Mouse (Mus musculus) MEL (cell line): ENCODE measurements at regions not wholly inside any gene's neighbourhood (a gene's known extent, or its start where the extent isn't known, plus 50 kb on each side); places are given as distances from the start of the nearest gene placed in this dataset.

Experiments used
- DNase-seq: peaks from one replicate; pipeline ENCODE4 v3.0.0; 2011; ENCODE audit warnings: low read depth, low spot score
- H3K27ac ChIP-seq: 2 replicates; pipeline ENCODE4 v1.5.1; 2012; ENCODE audit warnings: low read depth, mild to moderate bottlenecking, control low read depth, low read length, moderate library complexity; ENCODE audit not compliant: control insufficient read depth
- H3K27me3 ChIP-seq, 2 experiments: fragments of 150-350 bp in 1 of 2; sonication (generic) in 1 of 2; 2 replicates each; pipeline ENCODE4 v1.6.1; 2012; ENCODE audit warnings: low read length in 2 of 2, mild to moderate bottlenecking in 2 of 2, improper control_type of control experiment in 1 of 2, moderate library complexity in 1 of 2; ENCODE audit not compliant: insufficient read depth in 2 of 2, control insufficient read depth in 1 of 2
- H3K36me3 ChIP-seq, 2 experiments: 2 replicates each; pipeline ENCODE4 v1.6.1; 2012 to 2014; ENCODE audit warnings: low read length in 2 of 2, improper control_type of control experiment in 1 of 2, inconsistent platforms in 1 of 2, mild to moderate bottlenecking in 1 of 2; ENCODE audit not compliant: insufficient read depth in 2 of 2, control insufficient read depth in 1 of 2
- H3K4me1 ChIP-seq, 2 experiments: fragments of 150-350 bp in 1 of 2; sonication (generic) in 1 of 2; 2 replicates each; pipeline ENCODE4 v1.6.1; 2012; ENCODE audit warnings: low read length in 2 of 2, improper control_type of control experiment in 1 of 2, mild to moderate bottlenecking in 1 of 2; ENCODE audit not compliant: insufficient read depth in 2 of 2, control insufficient read depth in 1 of 2
- H3K4me3 ChIP-seq, 2 experiments: fragments of 150-350 bp in 1 of 2; sonication (generic) in 1 of 2; 2 replicates each; pipeline ENCODE4 v1.5.1; 2012; ENCODE audit warnings: low read depth in 2 of 2, low read length in 2 of 2, mild to moderate bottlenecking in 2 of 2, moderate library complexity in 2 of 2, control low read depth in 1 of 2, improper control_type of control experiment in 1 of 2; ENCODE audit not compliant: control insufficient read depth in 1 of 2, insufficient read depth in 1 of 2
- H3K79me2 ChIP-seq: 2 replicates; pipeline ENCODE4 v1.6.1; 2012; ENCODE audit warnings: mild to moderate bottlenecking, low read length, moderate library complexity; ENCODE audit not compliant: control insufficient read depth, poor library complexity, insufficient read depth
- H3K9ac ChIP-seq: 2 replicates; pipeline ENCODE4 v1.6.1; 2012; ENCODE audit warnings: low read depth, mild to moderate bottlenecking, control low read depth, low read length, moderate library complexity; ENCODE audit not compliant: control insufficient read depth, poor library complexity, severe bottlenecking
- H3K9me3 ChIP-seq: fragments of 150-350 bp; sonication (generic); replicated peaks from 2 replicates; pipeline ENCODE4 v1.6.1; 2012; ENCODE audit warnings: mild to moderate bottlenecking, low read length, improper control_type of control experiment, moderate library complexity; ENCODE audit not compliant: insufficient read depth
- CHD2 ChIP-seq: IDR thresholded peaks from 2 replicates; pipeline ENCODE4 v1.6.1; 2011; ENCODE audit warnings: low read length, improper control_type of control experiment
- CTCF ChIP-seq, 3 experiments: IDR thresholded peaks in 2 of 3; conservative IDR thresholded peaks in 1 of 3; 2 replicates each; pipeline ENCODE4 v1.5.1; 2011 to 2012; ENCODE audit warnings: low read length in 3 of 3, low read depth in 2 of 3, mild to moderate bottlenecking in 2 of 3, improper control_type of control experiment in 1 of 3, inconsistent platforms in 1 of 3, mixed read lengths in 1 of 3, moderate library complexity in 1 of 3; ENCODE audit not compliant: control insufficient read depth in 1 of 3, insufficient read depth in 1 of 3, poor library complexity in 1 of 3, severe bottlenecking in 1 of 3
- E2F4 ChIP-seq: IDR thresholded peaks from 2 replicates; pipeline ENCODE4 v1.6.1; 2011; ENCODE audit warnings: low read depth, low read length, improper control_type of control experiment, borderline replicate concordance
- ETS1 ChIP-seq: IDR thresholded peaks from 2 replicates; pipeline ENCODE4 v1.6.1; 2012; ENCODE audit warnings: low read depth, mild to moderate bottlenecking, inconsistent platforms, low read length, improper control_type of control experiment, moderate library complexity
- GABPA ChIP-seq: IDR thresholded peaks from 2 replicates; pipeline ENCODE4 v1.6.1; 2012; ENCODE audit warnings: low read depth, mild to moderate bottlenecking, inconsistent platforms, low read length, improper control_type of control experiment, moderate library complexity
- MAX ChIP-seq: IDR thresholded peaks from 2 replicates; pipeline ENCODE4 v1.6.1; 2011; ENCODE audit warnings: low read length, improper control_type of control experiment
- MYC ChIP-seq: IDR thresholded peaks from 2 replicates; pipeline ENCODE4 v1.6.1; 2011; ENCODE audit warnings: low read depth, mild to moderate bottlenecking, low read length, improper control_type of control experiment, moderate library complexity
- RCOR1 ChIP-seq: IDR thresholded peaks from 2 replicates; pipeline ENCODE4 v1.6.1; 2012; ENCODE audit warnings: low read depth, mild to moderate bottlenecking, inconsistent platforms, low read length, improper control_type of control experiment
- TCF12 ChIP-seq: IDR thresholded peaks from 2 replicates; pipeline ENCODE4 v1.6.1; 2014; ENCODE audit warnings: low read depth, mild to moderate bottlenecking, inconsistent platforms, low read length, improper control_type of control experiment, moderate library complexity
- UBTF ChIP-seq: IDR thresholded peaks from 2 replicates; pipeline ENCODE4 v1.6.1; 2012; ENCODE audit warnings: low read depth, mild to moderate bottlenecking, inconsistent platforms, low read length, improper control_type of control experiment, moderate library complexity, borderline replicate concordance; ENCODE audit not compliant: insufficient read depth

GRCm38 (mm10) chr1:14460811-14461210 lies 1632.3 kb downstream of the 4930444P10Rik start:
- H3K79me2 ChIP-seq: no peaks in the 10 kb centered on the region
- no peak for DNase-seq
- no peak overlapping the region for H3K4me3 ChIP-seq
- no peaks in the 10 kb centered on the region for H3K36me3 ChIP-seq
- no peak overlapping the region for H3K9ac ChIP-seq
- no peaks in the 10 kb centered on the region for H3K9me3 ChIP-seq
- no peak overlapping the region for H3K27ac ChIP-seq
- no peak for TF ChIP-seq CTCF (IDR thresholded peaks at IDR 0.05 in 2 of 3, conservative IDR thresholded peaks at IDR 0.05 in 1 of 3; ENCODE audit: control insufficient read depth in 1 of 3, insufficient read depth in 1 of 3, low read depth in 2 of 3, low read length in 3 of 3, poor library complexity in 1 of 3, severe bottlenecking in 1 of 3)
- TF ChIP-seq, all 39 proteins: peak for 0
- Histone ChIP-seq H3K27me3 (no peaks in the 10 kb centered on the region), H3K4me1 (no peaks in the 10 kb centered on the region)

GRCm38 (mm10) chr1:14429326-14429725 lies 1663.8 kb downstream of the 4930444P10Rik start:
- no peak for TF ChIP-seq TCF12
- no peak for TF ChIP-seq E2F4
- TF ChIP-seq MYC: no peak
- TF ChIP-seq MAX: no peak
- TF ChIP-seq CTCF (IDR thresholded peaks at IDR 0.05 in 2 of 3, conservative IDR thresholded peaks at IDR 0.05 in 1 of 3; ENCODE audit: control insufficient read depth in 1 of 3, insufficient read depth in 1 of 3, low read depth in 2 of 3, low read length in 3 of 3, poor library complexity in 1 of 3, severe bottlenecking in 1 of 3): no peak
- no peak overlapping the region for H3K9ac ChIP-seq
- no peak for DNase-seq
- no peak overlapping the region for H3K4me3 ChIP-seq
- no peaks in the 10 kb centered on the region for H3K79me2 ChIP-seq
- no peaks in the 10 kb centered on the region for H3K9me3 ChIP-seq
- no peaks in the 10 kb centered on the region for H3K27me3 ChIP-seq
- no peaks in the 10 kb centered on the region for H3K4me1 ChIP-seq
- H3K36me3 ChIP-seq: no peaks in the 10 kb centered on the region
- no peak overlapping the region for H3K27ac ChIP-seq

- Histone ChIP-seq H3K79me2 (no peaks in the 10 kb centered on the region), H3K27ac (no peak overlapping the region), H3K9ac (no peak overlapping the region), H3K4me3 (no peak overlapping the region), H3K4me1 (no peaks in the 10 kb centered on the region), H3K27me3 (no peaks in the 10 kb centered on the region), H3K9me3 (no peaks in the 10 kb centered on the region), H3K36me3 (no peaks in the 10 kb centered on the region)
- no peak for DNase-seq
- TF ChIP-seq RCOR1: no peak
- no peak for TF ChIP-seq ETS1
- TF ChIP-seq GABPA: no peak
- TF ChIP-seq CHD2: no peak
- no peak for TF ChIP-seq UBTF
- no peak for TF ChIP-seq CTCF (IDR thresholded peaks at IDR 0.05 in 2 of 3, conservative IDR thresholded peaks at IDR 0.05 in 1 of 3; ENCODE audit: control insufficient read depth in 1 of 3, insufficient read depth in 1 of 3, low read depth in 2 of 3, low read length in 3 of 3, poor library complexity in 1 of 3, severe bottlenecking in 1 of 3)
Measured at GRCm38 (mm10) chr1:14421030-14421429, 1672.1 kb downstream of the 4930444P10Rik start.
